Mouse (Mus musculus): Measurements from ENCODE around the gene Tacc2.

The Tacc2 gene

GRCm38 (mm10) chr7:130617591-130617990, 40.4 kb downstream of the Tacc2 start:
- no peak for DNase-seq (ENCODE audit: low read depth, low spot score)

DNA sequence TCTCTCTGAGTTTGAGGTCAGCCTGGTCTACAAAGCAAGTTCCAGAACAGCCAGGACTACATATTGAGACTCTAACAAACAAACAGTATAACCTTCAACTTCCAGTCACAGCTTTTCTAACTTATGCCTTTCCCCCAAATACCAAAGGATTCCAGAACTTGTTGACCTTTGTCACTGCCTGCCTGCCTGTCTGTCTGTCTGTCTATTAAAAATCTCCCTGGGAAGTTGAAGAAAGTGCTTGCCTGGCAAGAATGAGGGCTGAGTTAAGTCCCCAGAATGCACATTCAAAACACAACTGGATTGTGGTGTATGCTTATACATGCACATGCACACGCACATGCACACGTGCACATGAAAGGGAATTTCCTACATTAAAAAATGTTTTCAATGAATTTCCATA, 43.8 kb downstream of the Tacc2 start:
- no peak for DNase-seq (ENCODE audit: low read depth, low spot score)

GRCm38 (mm10) chr7:130621953-130622352, 44.7 kb downstream of the Tacc2 start:
- DNase-seq (ENCODE audit: low read depth, low spot score): peak; percentile 54

- no peak for DNase-seq (ENCODE audit: low read depth, low spot score)
These were observed 45.1 kb downstream of the Tacc2 start for GRCm38 (mm10) chr7:130622359-130622758.

- no peak for DNase-seq (ENCODE audit: low read depth, low spot score)
These were observed 47.1 kb downstream of the Tacc2 start for GRCm38 (mm10) chr7:130624299-130624698.

DNA sequence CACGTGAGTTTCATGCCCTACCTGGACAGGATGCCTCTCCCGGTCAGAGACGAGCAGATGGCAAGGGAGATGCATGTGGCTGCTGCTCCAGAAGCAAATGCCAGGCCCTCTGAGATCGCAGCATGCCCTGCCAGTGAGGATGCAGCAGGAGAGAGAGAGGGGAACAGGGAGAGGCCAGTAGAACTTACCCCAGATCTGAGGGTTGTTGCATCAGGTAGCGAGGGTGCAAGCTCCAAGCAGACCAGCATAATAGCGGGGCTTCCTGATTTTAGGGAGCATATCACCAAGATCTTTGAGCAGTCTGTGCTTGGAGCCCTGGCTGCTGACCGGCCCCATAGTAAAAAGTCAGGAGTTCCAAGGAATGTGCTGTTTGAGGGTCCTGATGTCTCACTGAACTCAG, 48.1 kb downstream of the Tacc2 start:
- DNase-seq (ENCODE audit: low read depth, low spot score): no peak

- DNase-seq (ENCODE audit: low read depth, low spot score): no peak
These were observed 51.4 kb downstream of the Tacc2 start for GRCm38 (mm10) chr7:130628601-130629000.

- DNase-seq (ENCODE audit: low read depth, low spot score): no peak
These were observed 52.8 kb downstream of the Tacc2 start for GRCm38 (mm10) chr7:130629999-130630398.

GRCm38 (mm10) chr7:130630956-130631355, 53.7 kb downstream of the Tacc2 start:
- DNase-seq (ENCODE audit: low read depth, low spot score): no peak

DNA sequence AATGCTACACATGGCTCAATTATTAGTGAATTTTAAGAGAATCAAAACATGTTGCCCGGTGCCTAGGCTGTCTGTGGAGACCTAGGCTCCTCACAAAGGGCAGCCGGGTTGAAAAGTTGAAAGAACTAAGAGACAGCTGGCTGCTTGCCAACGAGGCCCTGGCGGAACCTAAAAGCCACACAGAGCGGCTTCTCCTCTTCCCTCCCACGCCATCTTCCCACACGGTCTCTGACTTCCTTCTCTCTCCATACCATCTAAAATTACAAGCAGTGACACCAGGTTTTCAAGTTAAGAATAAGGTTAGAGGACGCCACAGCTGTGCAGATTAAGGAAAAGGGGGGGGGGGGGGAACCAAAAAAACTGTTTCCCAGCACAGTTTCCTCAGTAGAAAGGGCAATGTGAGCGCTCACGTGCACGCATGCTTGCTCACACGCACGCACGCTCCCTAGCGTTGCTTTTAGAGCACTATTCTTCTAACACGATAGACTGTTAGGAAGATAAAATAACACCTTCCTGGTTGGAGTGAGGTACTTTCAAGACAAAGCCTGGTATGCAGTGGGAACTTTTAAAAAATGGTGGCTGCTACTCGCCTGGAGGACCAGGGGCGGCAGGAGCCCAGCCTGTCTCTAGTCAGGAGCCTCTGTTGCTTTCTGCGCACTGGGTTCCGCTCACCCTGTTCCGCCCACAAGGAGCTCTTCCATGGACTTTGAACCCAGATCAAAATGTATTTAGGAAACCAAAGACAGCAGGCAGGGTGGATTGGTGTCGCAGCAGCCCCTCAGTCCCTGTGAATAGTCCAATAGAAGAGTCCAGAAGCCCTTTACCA, 54.5 kb downstream of the Tacc2 start:
- no peak for DNase-seq (ENCODE audit: low read depth, low spot score)

- no peak for DNase-seq (ENCODE audit: low read depth, low spot score)
These were observed 55.1 kb downstream of the Tacc2 start for GRCm38 (mm10) chr7:130632379-130632732.

DNA sequence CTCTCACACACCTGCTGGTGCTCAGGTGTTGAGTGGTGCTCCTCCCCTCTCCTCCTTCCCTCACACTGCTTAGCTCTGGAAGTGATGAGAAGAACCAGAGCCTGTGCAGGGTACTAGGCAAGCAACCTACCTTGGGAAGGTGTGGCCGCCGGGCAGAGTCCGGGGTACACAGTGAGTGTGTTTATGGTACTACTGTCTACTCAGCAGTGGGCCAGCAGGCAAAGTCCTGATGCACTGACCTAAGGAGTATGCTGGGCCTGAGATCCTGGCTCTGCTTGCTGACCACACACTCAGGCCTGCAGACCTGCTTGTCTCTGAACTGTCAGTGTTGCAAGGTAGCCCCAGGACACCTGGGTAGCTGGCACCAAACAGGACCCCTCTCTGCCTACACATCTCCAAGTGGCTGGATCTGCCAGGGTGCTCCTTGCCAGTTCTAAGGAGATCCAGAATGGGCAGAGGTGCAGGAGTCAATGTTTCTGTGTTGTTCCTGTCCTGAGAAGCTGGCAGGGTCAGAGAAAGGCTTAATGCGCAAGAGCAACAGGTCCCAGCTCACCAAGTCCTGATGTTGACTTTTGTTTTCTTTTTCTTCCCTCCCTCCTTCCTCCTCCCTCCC, 57.1 kb downstream of the Tacc2 start:
- no peak for DNase-seq (ENCODE audit: low read depth, low spot score)

DNA sequence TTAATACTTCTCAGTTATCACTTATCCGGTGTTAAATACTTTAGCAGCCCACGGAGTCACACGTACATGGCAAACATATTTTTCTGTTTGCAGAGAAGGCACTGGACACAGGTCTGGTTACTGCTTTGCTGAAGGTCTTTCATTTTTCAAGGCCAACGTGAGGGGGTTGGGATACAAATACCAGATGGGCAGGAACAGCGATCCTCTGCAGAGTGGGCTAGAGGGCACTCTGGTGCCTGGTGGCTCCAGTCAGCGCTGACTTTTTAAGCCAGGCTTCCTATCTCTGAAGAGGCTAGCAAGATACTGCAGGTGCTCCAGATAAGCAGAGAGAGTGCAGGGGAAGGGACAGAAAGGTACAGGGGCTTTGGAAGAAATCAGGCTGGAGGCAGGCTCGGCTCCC, 58.0 kb downstream of the Tacc2 start:
- no peak for DNase-seq (ENCODE audit: low read depth, low spot score)

- no peak for DNase-seq (ENCODE audit: low read depth, low spot score)
These were observed 59.0 kb downstream of the Tacc2 start for GRCm38 (mm10) chr7:130636274-130636673.

GRCm38 (mm10) chr7:130636902-130637301, 59.7 kb downstream of the Tacc2 start:
- DNase-seq (ENCODE audit: low read depth, low spot score): no peak

- DNase-seq (ENCODE audit: low read depth, low spot score): no peak
These were observed 60.6 kb downstream of the Tacc2 start for GRCm38 (mm10) chr7:130637811-130638210.

DNA sequence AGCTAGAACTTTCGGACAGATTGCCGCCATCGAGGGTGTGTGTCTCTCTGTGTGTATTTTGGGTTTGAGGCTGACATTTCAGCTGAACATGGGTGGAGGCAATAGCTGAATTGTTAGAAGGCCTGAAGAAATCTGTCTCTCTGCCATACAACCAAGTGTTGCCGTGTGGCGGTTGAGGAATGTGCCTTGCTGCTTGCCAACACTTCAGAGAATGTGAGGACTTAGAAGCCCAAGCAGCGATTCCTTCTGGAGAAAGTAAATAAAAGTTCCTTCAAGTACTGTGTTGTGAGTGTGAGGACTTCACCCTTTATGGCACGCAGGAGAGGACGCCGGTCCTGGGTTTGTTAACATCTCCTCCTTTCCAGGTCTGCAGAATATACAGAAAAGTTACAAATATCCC, 63.4 kb downstream of the Tacc2 start:
- DNase-seq (ENCODE audit: low read depth, low spot score): no peak

- peak; percentile 55 for DNase-seq (ENCODE audit: low read depth, low spot score)
These were observed 68.2 kb downstream of the Tacc2 start for GRCm38 (mm10) chr7:130645332-130645993.

DNA sequence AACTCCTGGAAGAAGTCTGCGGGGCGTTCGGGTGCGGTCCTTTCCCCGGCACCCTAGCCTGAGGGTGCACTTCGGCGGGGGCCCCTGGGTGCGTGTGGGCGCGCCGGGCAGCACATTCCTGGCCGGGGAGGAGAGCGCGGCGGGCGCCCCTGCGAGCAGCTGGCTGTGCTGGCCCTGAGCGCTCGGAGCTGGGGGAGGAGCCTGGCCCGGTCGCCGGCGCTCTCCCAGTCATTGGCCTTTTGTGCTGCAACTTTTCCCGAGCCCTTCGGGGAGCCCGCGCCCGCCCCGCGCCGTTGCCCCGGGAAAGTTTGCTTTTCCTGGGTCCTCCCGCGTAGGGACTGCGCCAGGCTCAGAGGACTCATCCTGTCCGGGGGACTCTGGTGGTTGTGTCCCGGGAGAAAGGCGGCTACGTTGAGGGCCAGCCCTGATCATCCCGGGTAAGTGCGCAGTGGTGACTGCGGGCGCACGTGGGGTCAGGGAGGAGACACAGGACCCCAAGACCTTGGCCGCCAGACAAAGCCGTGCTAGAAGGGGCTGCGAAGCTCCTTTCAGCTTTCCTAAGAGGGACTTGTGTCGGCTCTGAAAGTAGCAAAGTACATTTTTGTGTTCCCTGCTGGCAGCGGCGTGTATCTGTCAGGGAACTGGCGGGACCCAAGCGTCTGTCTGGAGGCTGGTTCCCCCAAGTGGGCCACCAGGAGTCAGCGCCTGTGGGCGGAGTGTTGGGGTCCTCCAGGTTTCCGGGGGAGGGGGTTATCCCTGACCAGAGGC, 68.9 kb downstream of the Tacc2 start:
- peak; percentile 61 for DNase-seq (ENCODE audit: low read depth, low spot score)

GRCm38 (mm10) chr7:130646762-130647139, 69.5 kb downstream of the Tacc2 start:
- peak; percentile 84 for DNase-seq (ENCODE audit: low read depth, low spot score)

DNA sequence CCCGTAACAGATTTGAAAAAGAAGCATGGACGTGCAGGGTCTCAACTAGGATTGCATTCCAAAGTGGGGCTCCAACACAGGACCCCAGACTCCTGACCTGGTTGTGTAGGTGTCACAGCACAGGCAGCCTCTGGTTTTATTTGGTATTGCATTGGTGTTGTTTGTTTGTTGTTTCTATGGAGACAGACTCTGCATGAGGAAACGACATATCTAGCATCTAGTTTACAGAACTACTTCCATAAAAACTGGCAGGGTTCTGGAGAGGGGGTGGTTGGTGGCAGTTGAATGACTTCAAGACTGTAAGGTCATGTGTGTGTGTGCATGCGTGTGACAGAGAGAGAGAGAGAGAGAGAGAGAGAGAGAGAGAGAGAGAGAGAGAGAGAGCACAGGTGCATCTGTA, 70.8 kb downstream of the Tacc2 start:
- no peak for DNase-seq (ENCODE audit: low read depth, low spot score)

GRCm38 (mm10) chr7:130649257-130649656, 72.0 kb downstream of the Tacc2 start:
- DNase-seq (ENCODE audit: low read depth, low spot score): no peak
